Mouse (Mus musculus): ENCODE data around the gene D330020A13Rik. TPM values are rescaled to one million over a fixed set of nuclear protein-coding genes. Genes with fewer than 3 reads are reported as not detected.

D330020A13Rik gene
- not detected for total RNA-seq (2023)

DNA sequence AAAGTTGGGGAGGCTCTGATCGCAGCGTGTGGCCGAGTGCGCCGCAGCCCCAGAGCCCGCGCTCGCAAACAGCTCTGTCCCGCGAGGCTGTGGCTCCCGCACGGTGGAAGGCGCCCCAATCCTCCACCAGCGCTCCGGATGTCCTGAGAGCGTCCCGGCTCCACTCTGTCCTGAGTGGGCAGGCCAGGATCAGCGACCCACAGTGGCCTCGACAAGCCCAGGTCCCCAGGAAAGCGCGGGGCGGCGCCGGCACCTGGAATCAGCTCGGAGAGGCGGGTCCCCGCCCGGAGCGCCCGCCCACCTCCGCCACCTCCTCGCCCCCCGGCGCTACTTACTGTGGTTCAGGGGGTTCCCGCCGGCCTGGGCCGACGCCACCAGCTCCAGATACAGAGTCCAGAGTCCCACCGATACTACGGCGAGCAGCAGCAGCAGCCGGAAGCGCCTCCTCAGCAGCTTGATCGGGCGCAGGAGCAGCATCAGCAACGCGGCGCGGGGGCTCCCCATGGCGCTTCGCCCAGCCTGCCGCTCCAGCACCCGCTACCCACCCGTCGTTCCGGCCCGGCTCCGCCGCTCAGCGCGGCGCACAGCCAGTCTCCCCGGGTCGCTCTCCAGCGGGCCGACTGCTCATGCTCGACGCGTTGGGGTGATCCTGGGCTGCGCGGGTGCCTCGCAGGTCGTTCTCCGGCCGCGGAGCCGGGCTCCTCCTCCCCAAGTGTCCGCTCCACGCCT lies at the start of gene D330020A13Rik, which contains the start of gene B4galnt3:
Gene D330020A13Rik (plus strand): TSS at position 309 of the 729 bp plus-strand sequence.
Gene B4galnt3 (minus strand): TSS at position 504 of the 729 bp plus-strand sequence.

Other genes starting within 250 kb of the D330020A13Rik start
- not detected for gene Ninj2, start 201.0 kb upstream of the D330020A13Rik start, total RNA-seq (2023)
- gene B4galnt3, start 195 bp downstream of the D330020A13Rik start, total RNA-seq (2023), result not detected
- 207 TPM for gene Kdm5a, start 69.8 kb downstream of the D330020A13Rik start, total RNA-seq (2023)
- gene Ccdc77, start 70.0 kb downstream of the D330020A13Rik start, total RNA-seq (2023), result 11.0 TPM
- 185 TPM for gene Il17ra, start 168.9 kb downstream of the D330020A13Rik start, total RNA-seq (2023)
- 0.53 TPM for gene Tmem121b, start 199.4 kb downstream of the D330020A13Rik start, total RNA-seq (2023)
- 91.9 TPM for gene Hdhd5, start 237.0 kb downstream of the D330020A13Rik start, total RNA-seq (2023)

All from CD4-positive naive resting alpha-beta T cell, adult 76 days (primary cell).